Mouse (Mus musculus): ENCODE results near the gene Gzf1.

The Gzf1 gene

DNA sequence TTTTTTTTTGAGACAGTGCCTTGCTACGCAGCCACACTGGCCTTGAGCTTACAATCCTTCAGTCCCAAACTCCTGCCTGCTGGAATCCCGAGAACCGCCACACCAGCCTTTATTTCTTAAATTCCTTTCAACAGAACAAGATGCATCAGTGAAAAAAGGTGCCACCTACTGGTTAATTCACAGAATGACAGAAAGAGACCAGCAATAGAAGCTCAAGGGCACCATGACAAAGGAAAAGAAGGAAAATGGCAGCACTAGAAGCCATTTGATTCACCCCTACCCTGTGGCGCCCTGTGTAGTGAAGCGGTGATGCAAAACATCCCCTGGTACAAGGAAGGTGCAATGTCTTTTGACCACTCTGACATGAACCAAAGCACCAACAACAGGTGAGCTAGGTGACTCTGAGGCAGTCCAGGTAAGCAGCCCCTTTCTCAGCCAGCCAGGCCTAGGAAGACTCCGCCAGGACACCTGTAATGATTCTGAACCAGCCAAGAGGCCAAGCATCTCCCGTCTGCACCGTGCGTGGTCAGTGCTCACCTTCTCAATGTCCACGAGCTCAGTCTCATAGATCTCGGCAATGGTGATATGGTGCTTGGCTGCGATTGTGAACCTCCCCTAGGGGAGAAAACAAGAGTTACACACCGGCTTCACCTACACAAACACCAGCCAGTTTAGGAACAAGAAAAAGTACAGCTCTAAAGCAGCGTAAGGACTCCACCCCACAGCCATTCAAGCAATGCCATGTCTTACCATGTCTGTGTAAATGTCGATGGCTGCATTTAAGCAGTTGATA, 25.8 kb downstream of the Gzf1 start:
- DNase-seq (ENCODE audit: low spot score), result no peak

DNA sequence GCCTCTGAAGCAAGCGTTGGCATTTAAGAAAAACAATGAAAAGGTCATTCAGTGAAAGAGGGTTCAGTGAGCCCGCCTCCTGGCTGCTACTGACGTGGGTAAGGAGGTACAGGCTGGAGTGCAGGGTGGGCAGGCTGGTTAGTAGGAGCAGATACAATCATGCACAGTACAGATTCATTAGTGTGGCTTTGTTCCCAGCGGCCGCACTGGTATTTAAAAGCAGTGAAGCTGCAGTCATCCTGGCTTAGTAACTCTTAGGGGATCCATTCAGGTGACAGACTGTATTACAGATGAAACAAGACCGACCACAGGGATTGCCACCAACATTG, 26.3 kb downstream of the Gzf1 start:
- DNase-seq (ENCODE audit: low spot score), result no peak

- DNase-seq (ENCODE audit: low spot score), result no peak
Measured at GRCm38 (mm10) chr2:148712326-148712725, 31.5 kb downstream of the Gzf1 start.

DNA sequence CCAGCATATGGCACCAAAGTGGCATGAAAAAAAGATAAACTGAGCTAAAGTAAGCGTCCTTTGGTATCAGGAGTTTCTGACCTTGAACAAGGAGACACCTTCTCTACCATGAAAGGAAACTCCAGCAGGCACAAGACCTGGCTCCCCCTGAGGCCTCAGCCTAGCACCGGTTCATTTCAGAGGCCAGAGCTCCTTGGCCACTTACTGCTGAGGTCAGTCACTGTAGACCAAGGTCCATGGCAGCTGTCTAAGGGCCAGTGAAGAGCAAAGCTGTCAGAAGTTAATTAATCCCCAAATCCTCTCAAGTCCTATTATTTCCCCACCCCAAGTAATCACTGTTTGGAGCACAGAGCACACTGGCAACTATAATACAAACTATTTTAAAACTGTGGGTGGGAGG, 36.2 kb downstream of the Gzf1 start:
- DNase-seq (ENCODE audit: low spot score), result no peak

DNA sequence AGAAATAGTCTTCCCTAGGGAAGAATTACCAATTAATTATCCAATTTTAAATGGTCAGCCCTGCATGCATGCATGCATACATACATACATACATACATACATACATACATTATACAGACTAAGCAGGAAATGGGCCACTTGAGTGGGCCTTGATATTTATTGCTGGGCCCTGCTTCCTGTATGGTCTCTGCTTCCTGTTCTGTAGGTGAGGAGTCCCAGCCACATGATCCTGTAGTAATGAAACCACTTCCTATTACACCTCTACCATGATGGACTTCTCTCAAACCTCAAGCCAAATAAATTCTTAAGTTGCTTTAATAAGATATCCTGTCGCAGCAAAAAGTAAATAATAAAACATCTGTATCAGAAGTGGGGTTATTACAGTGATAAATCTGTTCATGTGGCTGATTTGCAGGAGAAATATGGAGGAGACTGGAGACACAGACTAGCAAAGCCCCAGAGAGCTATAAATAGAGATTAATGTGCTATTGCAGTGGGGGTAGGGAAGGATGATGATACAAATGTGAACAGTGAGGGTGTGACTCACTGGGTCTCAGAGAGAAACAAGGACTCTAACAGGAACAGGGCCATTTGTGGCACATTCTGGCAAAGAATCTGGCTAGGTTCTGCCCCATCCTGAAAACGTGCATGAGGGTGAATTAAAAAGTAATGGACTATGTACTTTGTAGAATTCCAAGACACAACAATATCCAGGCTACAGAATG, 38.6 kb downstream of the Gzf1 start:
- DNase-seq (ENCODE audit: low spot score), result no peak

GRCm38 (mm10) chr2:148731614-148732326, 50.9 kb downstream of the Gzf1 start:
- DNase-seq (ENCODE audit: low spot score), result peak; percentile 11

DNA sequence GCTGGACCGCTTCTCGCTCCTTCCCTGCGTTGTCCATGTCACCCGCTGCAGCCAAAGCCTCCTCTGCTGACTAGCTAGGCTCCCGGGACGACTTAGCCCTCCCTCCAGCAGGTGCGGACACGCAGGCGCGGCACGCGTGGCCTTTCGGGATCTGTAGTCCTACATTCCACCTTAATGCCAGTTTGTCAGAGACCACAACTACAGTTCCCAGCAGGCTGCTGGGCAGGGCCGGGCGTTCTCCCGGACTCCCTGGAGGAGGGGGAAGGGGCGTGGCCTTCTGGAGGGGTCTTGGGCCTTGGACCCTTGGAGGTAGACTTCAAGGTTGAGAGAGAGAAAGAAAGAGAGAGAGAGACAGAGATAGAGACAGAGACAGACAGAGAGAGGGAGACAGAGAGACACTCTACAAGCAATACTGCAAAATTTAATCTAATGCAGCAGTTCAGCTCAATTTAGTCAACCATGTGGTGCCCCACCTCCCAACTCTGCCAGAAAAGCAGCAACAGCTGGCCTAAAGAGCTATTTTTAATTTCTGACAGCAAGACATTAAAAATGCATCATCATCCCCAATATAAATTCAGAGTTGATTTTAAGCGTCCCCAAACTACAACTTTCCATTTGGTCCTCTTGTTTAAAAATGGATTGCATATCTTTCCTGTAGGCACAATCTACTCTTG, 51.6 kb downstream of the Gzf1 start, which contains the start of gene Napb:
Gene Napb (minus strand): TSS at position 141 of the 674 bp plus-strand sequence.
- DNase-seq (ENCODE audit: low spot score), result peak; percentile 93

Data from ovary, adult 18-20 months (tissue).